Mouse (Mus musculus) gastrocnemius, adult 18-20 months (tissue): ENCODE measurements at regions not wholly inside any gene's neighbourhood (a gene's known extent, or its start where the extent isn't known, plus 50 kb on each side); places are given as distances from the start of the nearest gene placed in this dataset.
"Not testable (repeated sequence)": the region's sequence is repeated elsewhere in the genome, so short reads cannot be mapped to it uniquely, and the experiment has no call there.

Experiments
- DNase-seq: peaks from one replicate; pipeline ENCODE4 v3.0.0; 2021; ENCODE audit warnings: low spot score

DNA sequence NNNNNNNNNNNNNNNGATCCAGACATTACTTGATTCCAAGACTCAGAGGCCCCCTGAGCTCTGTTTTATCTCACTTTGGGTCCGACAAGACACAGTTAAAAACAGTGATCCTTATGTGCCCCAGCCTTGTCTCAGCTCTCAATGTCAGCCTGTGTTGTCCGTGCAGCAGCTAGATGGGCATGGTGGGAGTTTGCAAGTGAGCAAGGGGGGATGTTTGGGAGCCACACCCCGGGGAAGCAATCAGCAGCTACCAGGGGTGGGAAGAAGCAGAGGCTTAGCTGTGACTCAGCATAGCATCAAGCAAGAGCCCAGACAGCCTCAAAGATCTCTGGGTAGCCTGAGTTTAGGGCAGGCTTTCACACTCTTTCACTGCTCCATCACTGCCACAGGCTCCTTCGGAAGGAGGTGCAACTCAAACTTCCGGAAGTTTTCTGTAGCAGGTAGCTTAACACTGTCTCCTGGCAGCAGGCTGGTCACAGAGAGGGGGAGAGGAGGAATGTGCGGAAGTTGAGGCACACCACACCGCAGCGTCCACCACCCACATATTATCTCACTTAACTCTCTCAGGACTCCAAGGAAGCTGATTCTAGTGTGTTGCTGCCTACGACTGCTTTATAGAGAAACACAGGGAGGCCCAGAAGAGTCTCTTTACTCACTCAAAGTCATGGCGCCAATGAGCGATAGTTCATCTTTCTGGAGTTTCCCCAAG, 80.2 kb upstream of the Defb33 start:
- peak; percentile 8 for DNase-seq

DNA sequence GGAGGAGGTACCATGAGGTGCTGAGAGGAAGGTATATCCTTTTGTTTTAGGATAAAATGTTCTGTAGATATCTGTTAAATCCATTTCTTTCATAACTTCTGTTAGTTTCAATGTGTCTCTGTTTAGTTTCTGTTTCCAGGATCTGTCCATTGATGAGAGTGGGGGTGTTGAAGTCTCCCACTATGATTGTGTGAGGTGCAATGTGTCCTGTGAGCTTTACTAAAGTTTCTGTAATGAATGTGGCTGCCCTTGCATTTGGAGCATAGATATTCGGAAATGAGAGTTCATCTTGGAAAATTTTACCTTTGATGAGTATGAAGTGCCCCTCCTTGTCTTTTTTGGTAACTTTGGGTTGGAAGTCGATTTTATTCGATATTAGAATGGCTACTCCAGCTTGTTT, 79.0 kb upstream of the Defb33 start:
- DNase-seq = peak; percentile 25

DNA sequence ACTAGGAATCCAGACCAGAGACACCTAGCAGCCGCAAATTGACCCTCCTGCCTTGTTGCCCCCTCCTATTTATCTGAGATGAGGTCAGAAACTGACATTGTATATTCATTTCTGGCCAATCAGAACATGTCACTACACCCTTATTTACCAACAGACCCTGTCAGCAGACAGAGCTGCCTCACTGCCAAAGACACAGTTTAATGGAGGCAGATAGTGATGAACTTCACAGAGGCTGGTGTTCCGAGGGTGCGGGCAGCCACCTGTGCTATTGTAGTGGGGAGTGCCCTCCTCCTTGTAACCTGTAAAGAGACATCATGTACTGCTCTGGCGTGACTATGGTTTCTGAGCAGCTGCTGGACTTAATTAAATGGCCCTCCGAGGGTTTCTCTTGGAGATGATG, 70.0 kb upstream of the Defb33 start:
- DNase-seq = peak; percentile 51

DNA sequence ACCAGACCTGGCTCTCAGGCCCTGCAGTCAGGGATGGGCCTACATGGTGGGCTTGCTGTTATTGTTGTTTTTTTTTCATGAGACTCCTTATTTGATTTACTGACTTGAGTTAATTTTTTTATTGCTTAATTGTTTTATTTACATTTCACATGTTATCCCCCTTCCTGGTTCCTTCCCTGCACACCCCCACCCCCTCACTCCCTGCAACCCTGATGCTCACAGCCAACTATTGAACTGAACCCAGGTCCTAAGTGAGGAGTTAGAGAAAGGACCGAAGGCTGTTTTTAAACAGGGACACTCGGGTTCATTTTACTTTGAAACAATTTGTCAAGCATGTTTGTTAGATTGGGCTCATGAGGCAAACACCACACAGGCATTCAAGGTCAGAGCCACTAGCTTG, 69.2 kb upstream of the Defb33 start:
- DNase-seq = not testable (repeated sequence)

DNA sequence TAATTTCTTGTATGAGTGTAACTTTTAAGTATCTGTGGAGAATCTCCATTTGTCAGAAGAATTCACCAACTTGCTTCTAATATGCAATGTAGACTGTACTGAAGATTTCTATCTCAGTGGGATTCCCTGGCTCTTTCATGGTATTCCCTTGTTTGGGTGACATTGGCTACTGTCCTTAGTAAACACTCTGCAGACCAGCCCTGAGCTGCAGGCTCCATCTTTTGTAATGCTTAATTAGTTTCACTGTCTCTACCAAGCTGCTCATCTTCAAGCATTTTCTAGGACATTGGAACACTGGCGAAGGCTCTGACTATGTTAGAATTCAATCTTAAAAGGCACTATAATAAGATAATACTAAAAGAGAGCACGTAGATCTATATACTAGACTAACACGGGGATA, 53.0 kb upstream of the Defb33 start:
- not testable (repeated sequence) for DNase-seq
